Mouse (Mus musculus): ENCODE data around the gene Prkn. TPM values are rescaled to one million over a fixed set of nuclear protein-coding genes. Genes with fewer than 3 reads are reported as not detected.

Gene Prkn
- polyA plus RNA-seq, 2 experiments from 2014 or later = 0.32 TPM; not detected in 1

GRCm38 (mm10) chr17:11290183-11290582 is 450.0 kb downstream of the Prkn start:
- ATAC-seq = no peak

- no peak for ATAC-seq
Measured at GRCm38 (mm10) chr17:11303116-11303515, 462.9 kb downstream of the Prkn start.

GRCm38 (mm10) chr17:11309843-11310242 is 469.7 kb downstream of the Prkn start:
- no peak for ATAC-seq

GRCm38 (mm10) chr17:11314163-11314562 is 474.0 kb downstream of the Prkn start:
- no peak for ATAC-seq

- no peak for ATAC-seq
Measured at GRCm38 (mm10) chr17:11315675-11316074, 475.5 kb downstream of the Prkn start.

- ATAC-seq = no peak
Measured at GRCm38 (mm10) chr17:11318946-11319345, 478.8 kb downstream of the Prkn start.

GRCm38 (mm10) chr17:11319666-11320360 is 479.6 kb downstream of the Prkn start:
- ATAC-seq = no peak

GRCm38 (mm10) chr17:11332081-11332480 is 491.9 kb downstream of the Prkn start:
- no peak for ATAC-seq

- no peak for ATAC-seq
Measured at GRCm38 (mm10) chr17:11333741-11334140, 493.6 kb downstream of the Prkn start.

- no peak for ATAC-seq
Measured at GRCm38 (mm10) chr17:11336156-11336555, 496.0 kb downstream of the Prkn start.

- no peak for ATAC-seq
Measured at GRCm38 (mm10) chr17:11340368-11340767, 500.2 kb downstream of the Prkn start.

- no peak for ATAC-seq
Measured at GRCm38 (mm10) chr17:11346310-11346709, 506.1 kb downstream of the Prkn start.

GRCm38 (mm10) chr17:11352778-11353552 is 512.8 kb downstream of the Prkn start:
- ATAC-seq = no peak

GRCm38 (mm10) chr17:11353553-11353945 is 513.4 kb downstream of the Prkn start:
- no peak for ATAC-seq

- no peak for ATAC-seq
Measured at GRCm38 (mm10) chr17:11354348-11354747, 514.2 kb downstream of the Prkn start.

GRCm38 (mm10) chr17:11375461-11375860 is 535.3 kb downstream of the Prkn start:
- ATAC-seq = no peak

GRCm38 (mm10) chr17:11383364-11383962 is 543.3 kb downstream of the Prkn start:
- ATAC-seq = no peak

- no peak for ATAC-seq
Measured at GRCm38 (mm10) chr17:11385246-11385645, 545.1 kb downstream of the Prkn start.

GRCm38 (mm10) chr17:11392622-11393294 is 552.6 kb downstream of the Prkn start:
- ATAC-seq = no peak

GRCm38 (mm10) chr17:11394607-11395006 is 554.4 kb downstream of the Prkn start:
- ATAC-seq = no peak

GRCm38 (mm10) chr17:11397678-11398077 is 557.5 kb downstream of the Prkn start:
- ATAC-seq = no peak

- ATAC-seq = no peak
Measured at GRCm38 (mm10) chr17:11402225-11402875, 562.2 kb downstream of the Prkn start.

GRCm38 (mm10) chr17:11411414-11411813 is 571.2 kb downstream of the Prkn start:
- no peak for ATAC-seq
